Mouse (Mus musculus): ENCODE data around the gene Map3k7cl. TPM values are rescaled to one million over a fixed set of nuclear protein-coding genes. Genes with fewer than 3 reads are reported as not detected.
A peak's percentile ranks its signal among the peaks of the same experiment; 100 is the strongest.

Gene Map3k7cl
- polyA plus RNA-seq (2012; rRNA removed) (5.8 TPM in 2 replicates), polyA plus RNA-seq (2014; fragmentation: Nextera tagmentation; extraction: Ambion mirVana) (0.32 and 1.4 TPM in 2 replicates)

DNA sequence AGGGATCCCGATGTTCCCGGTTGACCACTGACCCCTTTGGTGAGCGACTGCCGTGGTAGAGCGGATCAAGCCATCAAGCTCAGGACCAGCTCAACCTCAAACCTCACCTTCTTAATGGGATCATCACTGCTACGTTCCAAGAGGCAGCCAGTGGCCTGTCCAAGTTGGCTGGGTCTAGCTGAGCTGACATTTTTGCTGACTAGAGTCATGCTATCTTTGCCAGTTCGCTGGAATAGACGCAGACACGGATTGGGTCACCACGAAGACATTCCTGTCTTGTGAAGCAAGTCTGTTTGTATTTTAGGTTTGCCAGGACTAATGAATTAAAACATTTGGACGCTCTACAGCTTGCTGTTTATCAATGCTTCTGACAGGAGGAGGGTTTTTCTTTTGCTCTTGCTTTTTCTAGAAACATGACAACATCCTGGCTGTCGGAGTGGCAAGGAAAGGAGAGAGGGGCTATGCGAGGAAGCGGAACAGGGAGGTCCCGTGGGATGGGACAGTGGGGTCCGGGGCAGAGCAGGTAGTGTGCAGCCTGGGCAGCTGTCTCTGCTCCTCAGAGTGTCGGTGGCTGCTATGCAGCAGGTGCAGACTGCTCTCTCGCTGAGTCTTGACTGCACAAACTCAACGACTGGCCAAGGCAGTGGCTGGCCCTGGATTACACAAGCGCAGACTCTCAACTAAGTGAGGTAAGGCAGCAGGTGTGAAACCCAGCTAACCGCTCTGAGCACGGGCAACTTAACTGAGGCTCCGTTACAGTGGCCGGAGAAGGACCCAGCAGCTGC is at the start of gene Map3k7cl:
Map3k7cl (plus strand) TSS at position 424 of the 785 bp plus-strand sequence.
- Histone ChIP-seq H3K9me3 (ENCODE audit: control insufficient read depth, low read length) (no peaks in the 10 kb centered on the region), H3K36me3 (ENCODE audit: control insufficient read depth, insufficient read depth, low read length) (no peaks in the 10 kb centered on the region), H3K4me3 (replicated peaks; ENCODE audit: low read length) (no peak within 1 kb of the TSS), H3K4me1 (ENCODE audit: control insufficient read depth, insufficient read depth, low read length) (no peaks in the 10 kb centered on the region), H3K9ac (ENCODE audit: low read depth, low read length, severe bottlenecking) (no peak within 1 kb of the TSS), H3K27ac (replicated peaks; ENCODE audit: low read depth, low read length) (no peak within 1 kb of the TSS), H3K27me3 (ENCODE audit: control insufficient read depth, insufficient read depth, low read length) (no peaks in the 10 kb centered on the region), H3K4me2 (replicated peaks; ENCODE audit: low read depth, low read length, severe bottlenecking) (no peak within 1 kb of the TSS)
- peak; percentile 88 for ATAC-seq (ENCODE audit: low FRiP score, low read depth)
- WGBS = 75% methylated on average over 24 of the region's 24 CpGs
- peak; percentile 24 for DNase-seq (ENCODE audit: low spot score)
- no peak for TF ChIP-seq POLR2A (IDR thresholded peaks at IDR 0.05; ENCODE audit: borderline replicate concordance, extremely low read depth, insufficient read depth, insufficient read length)

DNA sequence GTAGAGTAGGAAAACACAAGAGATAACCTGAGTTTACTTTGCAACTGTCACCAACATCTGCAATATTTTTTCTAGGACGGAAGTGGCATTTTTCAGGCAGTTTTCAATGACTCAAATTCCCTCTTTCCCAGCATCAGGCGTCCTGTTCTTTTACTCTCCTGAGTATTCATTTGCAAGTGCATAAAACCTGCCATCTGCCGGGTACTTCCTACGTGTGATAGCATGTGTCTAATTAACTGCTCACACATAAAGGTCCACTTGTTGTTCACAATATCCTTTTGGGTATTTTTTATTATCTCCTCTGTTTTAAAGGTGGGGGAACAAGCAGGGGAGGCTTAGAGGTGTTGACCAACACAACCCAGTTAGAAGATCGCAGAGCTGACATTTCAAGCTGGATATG is 41.4 kb upstream of the Map3k7cl start:
- ATAC-seq (ENCODE audit: low FRiP score, low read depth) = no peak
- WGBS = 50% methylated on average over 5 of the region's 5 CpGs

DNA sequence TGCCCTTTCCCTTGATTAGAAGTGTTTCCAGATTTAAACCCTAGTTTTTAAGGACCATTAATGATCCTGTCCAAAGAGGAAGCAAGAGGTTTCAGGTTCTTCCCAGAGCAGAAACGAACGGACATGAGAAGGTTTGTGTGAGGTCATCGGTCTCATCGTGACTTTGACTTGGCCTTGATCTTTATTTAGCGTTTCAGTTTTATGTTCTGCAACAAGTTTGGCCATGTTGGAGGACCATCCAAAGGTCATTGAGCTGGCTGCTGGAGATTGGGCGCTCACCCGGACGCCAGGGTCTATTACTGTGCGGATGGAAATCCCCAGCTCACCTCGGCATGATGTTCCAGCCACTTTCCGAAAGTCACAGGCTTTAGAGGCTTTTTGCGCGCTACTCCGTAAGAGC is 40.8 kb upstream of the Map3k7cl start:
- Histone ChIP-seq H3K9ac (ENCODE audit: low read depth, low read length, severe bottlenecking) (no peak overlapping the region), H3K36me3 (ENCODE audit: control insufficient read depth, insufficient read depth, low read length) (no peaks in the 10 kb centered on the region), H3K9me3 (ENCODE audit: control insufficient read depth, low read length) (no peaks in the 10 kb centered on the region), H3K4me2 (replicated peaks; ENCODE audit: low read depth, low read length, severe bottlenecking) (no peak overlapping the region), H3K27me3 (ENCODE audit: control insufficient read depth, insufficient read depth, low read length) (no peaks in the 10 kb centered on the region), H3K4me3 (replicated peaks; ENCODE audit: low read length) (no peak overlapping the region), H3K27ac (replicated peaks; ENCODE audit: low read depth, low read length) (no peak overlapping the region), H3K4me1 (ENCODE audit: control insufficient read depth, insufficient read depth, low read length) (no peaks in the 10 kb centered on the region)
- no peak for DNase-seq (ENCODE audit: low spot score)
- 92% methylated on average over 14 of the region's 14 CpGs for WGBS
- ATAC-seq (ENCODE audit: low FRiP score, low read depth) = no peak
- TF ChIP-seq POLR2A (IDR thresholded peaks at IDR 0.05; ENCODE audit: borderline replicate concordance, extremely low read depth, insufficient read depth, insufficient read length) = no peak

More for the DNA sequence above, 41.4 kb upstream of the Map3k7cl start:
- Histone ChIP-seq H3K27me3 (ENCODE audit: control insufficient read depth, insufficient read depth, low read length) (no peaks in the 10 kb centered on the region), H3K27ac (replicated peaks; ENCODE audit: low read depth, low read length) (no peak overlapping the region), H3K9me3 (ENCODE audit: control insufficient read depth, low read length) (no peaks in the 10 kb centered on the region), H3K4me1 (ENCODE audit: control insufficient read depth, insufficient read depth, low read length) (no peaks in the 10 kb centered on the region), H3K9ac (ENCODE audit: low read depth, low read length, severe bottlenecking) (no peak overlapping the region), H3K4me2 (replicated peaks; ENCODE audit: low read depth, low read length, severe bottlenecking) (no peak overlapping the region), H3K4me3 (replicated peaks; ENCODE audit: low read length) (no peak overlapping the region), H3K36me3 (ENCODE audit: control insufficient read depth, insufficient read depth, low read length) (no peaks in the 10 kb centered on the region)
- DNase-seq (ENCODE audit: low spot score) = no peak
- no peak for TF ChIP-seq POLR2A (IDR thresholded peaks at IDR 0.05; ENCODE audit: borderline replicate concordance, extremely low read depth, insufficient read depth, insufficient read length)

DNA sequence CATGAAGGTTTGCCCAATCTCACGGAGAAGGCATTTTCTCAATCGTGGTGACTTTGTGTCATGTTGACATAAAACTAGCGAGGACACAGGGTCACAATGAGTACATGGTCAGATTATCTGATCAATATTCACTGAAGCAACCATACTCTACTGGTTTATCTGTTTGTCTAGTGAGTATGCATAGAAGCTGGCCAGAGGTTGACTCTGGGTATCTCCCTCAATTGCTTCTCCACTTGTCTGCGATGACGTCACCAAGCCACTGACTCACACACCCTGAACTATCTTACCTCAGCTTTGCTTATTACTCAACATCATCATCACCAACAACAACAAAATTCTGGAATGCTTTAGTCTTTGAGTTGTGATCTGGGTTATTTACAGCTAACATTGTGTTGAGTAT is 28.9 kb upstream of the Map3k7cl start:
- Histone ChIP-seq H3K4me3 (replicated peaks; ENCODE audit: low read length) (no peak overlapping the region), H3K36me3 (ENCODE audit: control insufficient read depth, insufficient read depth, low read length) (no peaks in the 10 kb centered on the region), H3K4me1 (ENCODE audit: control insufficient read depth, insufficient read depth, low read length) (no peaks in the 10 kb centered on the region), H3K27me3 (ENCODE audit: control insufficient read depth, insufficient read depth, low read length) (no peaks in the 10 kb centered on the region), H3K27ac (replicated peaks; ENCODE audit: low read depth, low read length) (no peak overlapping the region), H3K9ac (ENCODE audit: low read depth, low read length, severe bottlenecking) (no peak overlapping the region), H3K9me3 (ENCODE audit: control insufficient read depth, low read length) (no peaks in the 10 kb centered on the region), H3K4me2 (replicated peaks; ENCODE audit: low read depth, low read length, severe bottlenecking) (no peak overlapping the region)
- WGBS = 80% methylated on average over 5 of the region's 5 CpGs
- no peak for DNase-seq (ENCODE audit: low spot score)
- TF ChIP-seq POLR2A (IDR thresholded peaks at IDR 0.05; ENCODE audit: borderline replicate concordance, extremely low read depth, insufficient read depth, insufficient read length) = no peak
- no peak for ATAC-seq (ENCODE audit: low FRiP score, low read depth)

DNA sequence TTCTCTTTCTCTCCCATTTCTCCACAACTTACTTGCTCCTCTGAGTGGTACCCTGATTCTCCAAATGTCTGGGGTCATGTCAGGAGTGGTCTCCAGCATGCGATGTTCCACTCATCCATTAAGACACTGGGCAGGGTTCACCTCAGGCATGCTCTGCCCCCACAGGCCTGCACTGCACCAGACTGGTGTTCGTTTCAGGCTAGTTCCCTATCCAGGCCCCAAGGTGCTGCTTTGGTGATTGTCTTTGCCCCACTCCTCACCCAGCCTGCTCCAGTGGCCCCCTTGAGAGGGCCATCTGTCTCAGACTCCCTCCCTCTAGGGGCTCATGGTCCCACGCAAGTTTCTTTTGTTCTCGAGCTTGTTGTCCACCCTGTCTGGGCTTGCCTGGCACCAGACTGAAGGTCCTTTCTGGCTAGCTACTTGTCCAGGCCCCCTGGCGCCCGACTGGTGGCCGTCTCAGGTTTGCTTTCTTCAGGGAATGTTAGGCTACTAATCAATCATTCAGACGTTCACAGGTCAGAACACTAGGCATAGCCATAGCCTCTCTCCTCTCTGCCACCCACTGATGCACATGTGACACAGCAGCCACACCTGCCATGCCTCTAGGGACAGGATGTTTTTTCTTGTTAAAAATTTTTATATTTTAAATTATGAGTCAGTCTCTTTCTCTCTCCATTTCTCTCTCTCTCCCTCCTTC is 25.4 kb upstream of the Map3k7cl start:
- no peaks in the 10 kb centered on the region for H3K9me3 ChIP-seq (ENCODE audit: control insufficient read depth, low read length)
- H3K9ac ChIP-seq (ENCODE audit: low read depth, low read length, severe bottlenecking) = no peak overlapping the region
- no peak for TF ChIP-seq POLR2A (IDR thresholded peaks at IDR 0.05; ENCODE audit: borderline replicate concordance, extremely low read depth, insufficient read depth, insufficient read length)
- no peak overlapping the region for H3K4me2 ChIP-seq (replicated peaks; ENCODE audit: low read depth, low read length, severe bottlenecking)
- no peak for ATAC-seq (ENCODE audit: low FRiP score, low read depth)
- no peaks in the 10 kb centered on the region; the same call in 1 of the 2 replicates for H3K4me1 ChIP-seq (ENCODE audit: control insufficient read depth, insufficient read depth, low read length)
- H3K36me3 ChIP-seq (ENCODE audit: control insufficient read depth, insufficient read depth, low read length) = no peaks in the 10 kb centered on the region
- 56% methylated on average over 8 of the region's 8 CpGs for WGBS
- no peak overlapping the region for H3K4me3 ChIP-seq (replicated peaks; ENCODE audit: low read length)
- no peaks in the 10 kb centered on the region for H3K27me3 ChIP-seq (ENCODE audit: control insufficient read depth, insufficient read depth, low read length)
- DNase-seq (ENCODE audit: low spot score) = no peak
- H3K27ac ChIP-seq (replicated peaks; ENCODE audit: low read depth, low read length) = no peak overlapping the region
